Mouse (Mus musculus): ENCODE measurements around the gene H2-Ab1.

H2-Ab1 gene

DNA sequence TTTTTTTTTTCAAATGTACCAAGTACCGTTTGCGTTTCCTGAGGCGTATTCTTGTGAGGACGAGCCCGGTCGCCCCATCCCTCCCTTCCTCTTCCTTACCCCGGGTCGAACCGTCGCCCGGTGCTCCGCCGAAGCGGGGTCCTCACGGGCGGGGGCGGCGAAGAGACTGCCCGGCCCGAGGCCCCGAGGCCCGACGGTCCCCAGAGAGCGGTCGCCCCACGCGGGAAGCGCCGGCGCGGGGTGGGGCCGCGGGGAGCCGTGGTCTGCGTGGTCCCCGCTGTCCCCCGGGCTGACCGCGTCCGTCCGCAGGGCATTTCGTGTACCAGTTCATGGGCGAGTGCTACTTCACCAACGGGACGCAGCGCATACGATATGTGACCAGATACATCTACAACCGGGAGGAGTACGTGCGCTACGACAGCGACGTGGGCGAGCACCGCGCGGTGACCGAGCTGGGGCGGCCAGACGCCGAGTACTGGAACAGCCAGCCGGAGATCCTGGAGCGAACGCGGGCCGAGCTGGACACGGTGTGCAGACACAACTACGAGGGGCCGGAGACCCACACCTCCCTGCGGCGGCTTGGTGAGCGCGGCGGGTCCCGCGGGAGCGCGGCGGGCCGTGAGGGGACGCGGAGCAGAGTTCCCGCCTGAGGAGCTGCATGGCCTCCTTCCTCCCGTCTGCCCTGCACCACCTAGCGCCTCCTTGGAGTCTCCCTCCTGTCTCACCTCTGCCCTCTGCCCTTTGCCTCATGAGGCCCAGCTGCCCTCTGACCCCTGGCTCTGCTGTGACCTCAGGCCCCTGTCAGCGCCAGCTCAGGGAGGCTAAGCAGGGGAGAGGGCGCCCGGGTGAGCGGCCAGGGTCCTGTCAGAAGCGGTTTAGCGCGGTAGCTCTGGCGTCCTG, 7.2 kb downstream of the H2-Ab1 start:
- in situ Hi-C loops (cut with MboI; ENCODE audit: low pct_unique_long_range_greater_than_20kb in 1 of 2, low sequenced_read_pairs in 2 of 2, unreplicated experiment in 1 of 2), result loop anchor here in 1 of 2 experiments (5.0 kb wide), 1 partner anchor 88 kb away; the partner anchor contains the start of gene Btnl2

DNA sequence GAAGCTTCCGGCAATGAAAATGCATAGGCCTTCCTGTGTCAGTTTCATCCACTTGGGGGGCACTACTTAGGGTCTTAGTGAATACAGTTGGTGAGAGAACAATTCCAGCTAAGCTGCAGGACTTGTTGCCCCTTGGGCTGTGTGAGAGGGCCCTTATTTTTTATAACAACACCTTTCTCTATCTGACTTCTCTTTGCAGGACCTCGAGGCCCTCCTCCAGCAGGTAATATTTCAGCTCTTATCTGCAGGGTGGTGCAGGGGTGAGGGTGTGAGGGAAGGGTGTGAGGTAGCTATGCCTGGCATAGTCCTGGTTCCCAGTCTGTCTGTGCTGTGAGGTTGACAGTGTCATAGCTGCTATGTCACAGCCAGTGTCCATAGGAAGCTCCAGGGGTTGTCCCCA, 10.8 kb downstream of the H2-Ab1 start:
- in situ Hi-C loops (cut with MboI; ENCODE audit: low pct_unique_long_range_greater_than_20kb in 1 of 2, low sequenced_read_pairs in 2 of 2, unreplicated experiment in 1 of 2), result loop anchor here in 1 of 2 experiments (5.0 kb wide), 1 partner anchor 84 kb away; the partner anchor contains the start of gene Btnl2

DNA sequence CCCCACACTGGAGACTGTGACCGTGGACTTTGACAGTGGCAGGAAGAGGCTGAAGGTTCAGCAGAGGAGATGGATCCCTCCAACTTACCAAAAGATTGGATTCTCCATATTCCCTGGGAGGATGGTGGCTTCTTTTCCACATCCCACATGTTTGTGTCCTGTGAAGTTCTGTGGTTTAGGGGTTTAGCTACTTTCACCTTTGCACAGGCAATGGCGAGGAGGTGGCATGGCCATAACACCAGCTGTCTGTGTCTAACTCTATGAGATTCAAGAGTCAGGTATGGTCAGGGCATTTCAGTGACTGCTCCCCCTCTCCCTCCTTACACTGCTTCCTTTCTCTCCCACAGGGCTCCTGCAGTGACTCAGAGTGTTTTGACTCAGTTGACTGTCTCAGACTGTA, 11.3 kb downstream of the H2-Ab1 start:
- in situ Hi-C loops (cut with MboI; ENCODE audit: low pct_unique_long_range_greater_than_20kb in 1 of 2, low sequenced_read_pairs in 2 of 2, unreplicated experiment in 1 of 2), result loop anchor here in 1 of 2 experiments (5.0 kb wide), 1 partner anchor 84 kb away; the partner anchor contains the start of gene Btnl2

DNA sequence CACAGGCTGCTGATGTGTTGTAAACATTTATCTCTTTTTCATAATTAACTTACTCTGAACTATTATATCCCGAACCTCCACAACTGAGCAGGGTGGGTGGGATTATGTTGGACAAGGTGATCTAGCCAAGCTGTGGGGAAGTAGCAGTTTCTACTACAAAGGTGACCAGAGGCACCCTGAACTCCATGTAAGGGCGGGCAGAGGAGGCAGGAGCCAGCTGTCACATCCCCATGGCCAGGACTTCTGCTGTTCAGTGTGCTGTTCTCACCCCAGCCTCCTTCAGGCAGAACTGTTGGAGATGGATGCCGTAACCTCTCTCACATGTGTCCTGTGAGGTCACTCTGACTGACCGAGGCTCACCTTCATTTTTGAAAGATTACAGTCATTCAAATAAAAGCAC, 12.3 kb downstream of the H2-Ab1 start:
- in situ Hi-C loops (cut with MboI; ENCODE audit: low pct_unique_long_range_greater_than_20kb in 1 of 2, low sequenced_read_pairs in 2 of 2, unreplicated experiment in 1 of 2), result loop anchor here in 1 of 2 experiments (5.0 kb wide), 1 partner anchor 82 kb away; the partner anchor contains the start of gene Btnl2

DNA sequence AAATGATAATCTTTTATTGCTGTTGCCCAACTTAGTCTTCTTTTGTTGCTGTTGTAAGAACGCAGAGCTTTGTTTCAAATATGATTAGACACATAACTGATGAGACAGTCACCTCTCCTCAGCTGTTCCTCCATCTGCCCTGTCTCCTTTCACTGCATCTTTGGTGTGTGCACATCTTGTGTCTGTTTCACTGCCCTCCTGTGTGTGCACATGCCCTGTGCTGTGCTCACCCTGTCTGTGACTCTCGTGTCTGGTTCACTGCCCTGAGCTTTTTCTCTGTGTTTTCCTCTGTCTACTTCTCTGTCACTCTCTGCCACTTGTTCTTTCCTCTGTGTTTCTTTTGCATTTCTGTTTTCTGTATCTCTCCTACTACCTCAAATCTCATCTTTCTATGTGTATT, 12.7 kb downstream of the H2-Ab1 start:
- in situ Hi-C loops (cut with MboI; ENCODE audit: low pct_unique_long_range_greater_than_20kb in 1 of 2, low sequenced_read_pairs in 2 of 2, unreplicated experiment in 1 of 2), result no loop called here

DNA sequence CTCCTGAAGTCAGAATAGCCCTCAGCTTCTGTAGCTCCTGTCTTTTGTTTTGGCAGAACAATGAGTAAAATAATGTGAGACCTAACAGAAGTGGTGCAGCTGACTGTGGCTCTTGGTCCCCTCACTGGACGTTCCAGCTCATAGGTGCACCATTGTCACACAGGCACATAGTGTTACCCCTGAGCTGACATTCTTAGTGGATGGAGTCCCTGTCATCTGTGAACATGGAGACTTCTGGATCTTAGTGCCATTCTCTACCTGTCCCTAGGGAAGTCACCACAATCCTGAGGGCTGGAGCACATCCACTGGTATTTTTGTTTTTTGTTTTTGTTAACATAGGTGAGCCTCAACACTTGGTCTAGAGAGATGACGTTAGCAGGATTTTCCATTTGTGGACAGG, 13.5 kb downstream of the H2-Ab1 start:
- in situ Hi-C loops (cut with MboI; ENCODE audit: low pct_unique_long_range_greater_than_20kb in 1 of 2, low sequenced_read_pairs in 2 of 2, unreplicated experiment in 1 of 2), result no loop called here

DNA sequence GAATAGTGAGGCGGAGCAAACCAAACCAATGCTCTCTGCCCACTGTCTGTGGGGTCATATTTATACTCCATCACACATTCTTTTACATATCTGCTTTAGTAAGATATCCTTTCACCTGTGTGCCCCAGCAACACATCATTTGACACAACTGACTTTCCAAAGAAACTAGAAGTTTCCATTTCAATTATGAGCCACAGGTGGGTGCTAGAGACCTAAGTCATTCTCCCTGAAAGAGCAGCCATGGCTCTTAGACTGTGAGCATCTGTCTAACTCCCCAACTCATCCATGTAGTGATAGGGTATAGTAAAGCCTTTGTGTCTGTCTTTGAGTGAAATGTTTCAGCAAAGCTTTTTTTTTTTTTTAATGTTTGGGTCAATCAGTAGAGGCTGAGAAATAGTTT, 14.6 kb downstream of the H2-Ab1 start:
- in situ Hi-C loops (cut with MboI; ENCODE audit: low pct_unique_long_range_greater_than_20kb in 1 of 2, low sequenced_read_pairs in 2 of 2, unreplicated experiment in 1 of 2), result no loop called here

DNA sequence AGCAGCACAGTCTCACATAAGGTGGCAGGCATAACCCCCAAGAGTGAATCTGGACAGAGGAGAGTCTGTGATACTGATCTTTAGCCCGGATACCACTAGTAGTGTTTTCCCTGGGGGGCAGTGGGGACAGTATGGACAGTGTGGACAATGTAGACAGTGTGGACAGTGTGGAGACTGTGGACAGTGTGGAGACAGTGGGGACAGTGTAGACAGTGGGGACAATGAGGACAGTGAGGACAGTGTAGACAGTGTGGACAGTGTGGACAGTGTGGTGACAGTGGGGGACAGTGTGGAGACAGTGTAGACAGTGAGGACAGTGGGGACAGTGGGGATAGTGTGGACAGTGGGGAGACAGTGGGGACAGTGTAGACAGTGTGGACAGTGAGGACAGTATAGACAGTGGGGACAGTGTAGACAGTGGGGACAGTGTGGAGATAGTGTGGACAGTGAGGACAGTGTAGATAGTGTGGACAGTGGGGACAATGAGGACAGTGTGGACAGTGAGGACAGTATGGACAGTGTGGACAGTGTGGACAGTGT, 23.1 kb downstream of the H2-Ab1 start:
- in situ Hi-C loops (cut with MboI; ENCODE audit: low pct_unique_long_range_greater_than_20kb in 1 of 2, low sequenced_read_pairs in 2 of 2, unreplicated experiment in 1 of 2), result no loop called here

DNA sequence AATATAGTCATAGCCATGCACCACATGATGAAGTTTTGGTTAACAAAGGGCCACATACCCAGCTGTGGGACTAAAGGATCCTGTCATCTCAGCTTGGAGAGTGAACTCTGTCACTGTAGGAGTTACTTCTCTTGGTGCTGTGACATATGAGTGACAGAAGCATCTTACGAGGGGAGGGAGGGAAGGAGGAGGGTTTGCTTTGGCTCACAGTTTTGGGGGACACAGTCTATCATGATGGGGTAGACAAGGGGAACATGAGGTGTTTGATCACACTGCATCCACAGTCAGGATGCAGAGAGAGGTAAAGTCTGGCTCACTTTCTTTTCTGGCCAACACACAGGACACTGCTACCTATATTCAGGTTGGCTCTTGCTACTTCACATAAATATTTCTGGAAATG, 24.3 kb downstream of the H2-Ab1 start:
- in situ Hi-C loops (cut with MboI; ENCODE audit: low pct_unique_long_range_greater_than_20kb in 1 of 2, low sequenced_read_pairs in 2 of 2, unreplicated experiment in 1 of 2), result no loop called here

DNA sequence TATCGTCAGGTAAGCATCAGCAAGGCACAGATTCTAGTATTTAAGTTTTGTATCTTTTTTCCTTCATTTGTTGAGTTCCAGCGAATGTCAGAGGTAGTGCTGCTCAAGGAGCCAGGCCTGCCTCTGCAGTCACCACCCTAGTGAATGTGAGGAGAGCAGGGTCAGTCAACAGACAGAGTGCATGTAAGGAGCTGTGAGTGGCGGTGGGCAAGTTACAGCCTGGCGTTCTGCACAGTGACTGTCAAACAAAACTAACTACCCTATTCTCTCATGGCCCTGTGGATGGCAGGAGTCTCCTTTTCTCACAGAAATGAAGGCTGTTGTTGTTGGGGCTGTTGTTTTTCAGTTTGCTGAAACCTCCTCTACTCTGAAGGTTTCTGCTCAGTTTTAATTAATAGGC, 27.9 kb downstream of the H2-Ab1 start:
- in situ Hi-C loops (cut with MboI; ENCODE audit: low pct_unique_long_range_greater_than_20kb in 1 of 2, low sequenced_read_pairs in 2 of 2, unreplicated experiment in 1 of 2), result no loop called here

DNA sequence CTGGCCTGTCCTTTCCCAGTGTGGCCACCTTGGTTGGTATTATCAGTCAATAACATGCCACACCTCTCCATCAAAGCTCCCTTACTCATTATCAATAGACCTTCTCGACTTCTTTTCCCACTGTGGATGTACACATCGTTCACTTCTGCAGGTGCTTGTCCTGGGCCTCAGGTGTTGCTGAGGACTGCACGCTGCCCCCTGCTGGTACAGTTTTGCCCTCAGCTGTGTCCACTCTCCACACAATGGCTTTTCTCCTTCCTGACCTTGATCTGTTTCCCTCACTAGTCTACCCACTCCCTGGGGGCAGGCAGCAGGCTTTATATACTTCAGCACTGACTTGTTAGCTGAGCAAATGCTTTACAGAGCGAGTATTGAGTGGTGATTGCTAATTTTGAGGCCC, 28.4 kb downstream of the H2-Ab1 start:
- in situ Hi-C loops (cut with MboI; ENCODE audit: low pct_unique_long_range_greater_than_20kb in 1 of 2, low sequenced_read_pairs in 2 of 2, unreplicated experiment in 1 of 2), result no loop called here

DNA sequence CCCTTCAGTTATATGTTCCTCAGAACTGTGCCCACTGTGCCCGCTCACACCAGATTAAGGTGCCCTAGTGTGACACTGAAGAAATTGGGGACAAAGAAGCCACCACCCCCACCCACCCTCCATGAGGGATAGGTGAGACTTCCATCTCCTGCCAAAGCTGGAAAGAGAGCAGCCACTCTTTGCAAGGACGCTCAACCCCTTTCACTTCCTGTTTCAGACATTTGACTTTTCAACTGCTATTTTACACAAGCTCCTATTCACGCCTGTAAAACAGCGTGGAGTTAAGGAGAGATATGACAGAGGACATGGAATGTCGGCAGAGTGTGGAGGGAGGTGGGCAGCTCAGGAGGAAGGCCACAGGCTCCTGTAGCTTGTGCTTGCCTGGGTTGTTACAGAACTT, 29.0 kb downstream of the H2-Ab1 start:
- in situ Hi-C loops (cut with MboI; ENCODE audit: low pct_unique_long_range_greater_than_20kb in 1 of 2, low sequenced_read_pairs in 2 of 2, unreplicated experiment in 1 of 2), result no loop called here

DNA sequence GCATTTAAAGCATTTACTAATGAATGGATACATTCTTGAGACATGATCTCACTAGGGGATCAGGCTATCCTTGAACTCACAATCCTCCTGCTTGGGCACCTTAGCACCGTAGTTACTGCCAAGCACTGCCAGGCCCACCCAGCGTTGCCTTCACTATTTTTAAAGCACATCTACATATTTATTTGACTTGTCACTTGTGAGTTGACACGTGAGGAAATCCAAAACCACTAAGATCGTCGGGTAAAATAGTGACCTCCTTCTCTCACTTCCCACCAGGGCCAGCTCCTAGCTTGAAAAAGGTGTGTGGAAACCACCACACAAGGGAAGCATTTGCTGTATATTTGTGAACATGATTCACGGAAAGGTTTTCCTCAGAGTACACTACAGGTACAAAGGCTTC, 29.5 kb downstream of the H2-Ab1 start:
- in situ Hi-C loops (cut with MboI; ENCODE audit: low pct_unique_long_range_greater_than_20kb in 1 of 2, low sequenced_read_pairs in 2 of 2, unreplicated experiment in 1 of 2), result no loop called here

DNA sequence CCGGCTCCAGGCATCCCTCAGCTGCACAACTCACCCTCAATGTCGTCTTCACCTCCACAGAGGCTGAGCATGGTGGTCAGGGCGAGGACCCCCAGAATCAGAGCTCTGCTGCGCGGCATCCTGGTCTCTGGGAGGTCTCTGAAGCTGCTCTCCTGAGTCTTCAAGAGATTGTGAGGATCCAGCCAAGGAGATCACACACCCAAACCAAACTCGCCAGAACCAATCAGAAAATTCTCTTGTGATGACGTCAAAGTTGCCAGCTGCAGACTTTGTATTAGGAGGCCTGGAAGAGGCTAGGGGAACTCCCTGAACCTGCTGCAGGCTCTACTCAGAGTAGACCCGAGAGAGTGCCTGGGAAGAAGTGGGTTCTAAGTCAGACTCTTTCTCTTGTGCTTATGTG, 30.2 kb downstream of the H2-Ab1 start, which contains the start of gene H2-Aa:
TSS of gene H2-Aa (minus strand) at position 176 of the 400 bp plus-strand sequence.
- in situ Hi-C loops (cut with MboI; ENCODE audit: low pct_unique_long_range_greater_than_20kb in 1 of 2, low sequenced_read_pairs in 2 of 2, unreplicated experiment in 1 of 2), result no loop called here

DNA sequence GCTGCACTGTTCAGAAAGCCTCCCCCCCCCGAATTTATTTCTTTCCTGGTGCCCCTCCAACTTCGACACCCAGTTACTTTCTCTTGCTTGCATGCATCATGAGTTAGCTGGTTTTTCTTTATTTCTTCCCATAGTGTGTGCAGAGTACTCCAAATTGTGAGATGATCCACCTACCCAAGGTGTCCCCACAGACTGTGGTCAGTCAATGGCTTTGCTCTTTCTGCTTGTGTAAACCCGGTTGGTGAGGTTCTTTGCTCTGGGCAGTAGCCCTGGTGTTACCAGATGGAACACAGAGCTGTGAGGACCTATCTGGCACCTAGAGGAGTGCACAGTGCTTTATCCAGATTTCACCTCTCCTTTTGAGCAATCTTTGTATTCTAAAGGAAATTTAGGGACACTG, 30.6 kb downstream of the H2-Ab1 start:
- in situ Hi-C loops (cut with MboI; ENCODE audit: low pct_unique_long_range_greater_than_20kb in 1 of 2, low sequenced_read_pairs in 2 of 2, unreplicated experiment in 1 of 2), result no loop called here

DNA sequence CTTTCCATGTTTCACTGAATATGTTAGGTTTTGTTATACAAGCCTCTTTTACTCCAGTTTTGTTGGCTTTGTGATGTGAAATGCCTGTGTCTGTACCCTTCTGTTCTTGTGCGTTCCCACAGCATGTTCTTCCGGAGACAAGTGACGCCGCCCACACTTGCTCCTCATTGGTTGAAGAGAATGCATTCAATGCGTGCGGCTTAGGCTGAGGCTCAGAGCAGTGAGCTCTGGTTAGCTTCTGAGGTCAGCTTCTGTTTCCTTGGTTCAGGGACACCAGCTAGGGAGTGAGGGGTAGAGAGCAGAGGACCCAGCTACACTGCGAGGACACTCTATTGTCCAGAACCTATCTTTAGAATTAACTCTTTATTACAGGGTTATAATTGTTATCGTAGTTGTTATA, 34.1 kb downstream of the H2-Ab1 start:
- in situ Hi-C loops (cut with MboI; ENCODE audit: low pct_unique_long_range_greater_than_20kb in 1 of 2, low sequenced_read_pairs in 2 of 2, unreplicated experiment in 1 of 2), result no loop called here

DNA sequence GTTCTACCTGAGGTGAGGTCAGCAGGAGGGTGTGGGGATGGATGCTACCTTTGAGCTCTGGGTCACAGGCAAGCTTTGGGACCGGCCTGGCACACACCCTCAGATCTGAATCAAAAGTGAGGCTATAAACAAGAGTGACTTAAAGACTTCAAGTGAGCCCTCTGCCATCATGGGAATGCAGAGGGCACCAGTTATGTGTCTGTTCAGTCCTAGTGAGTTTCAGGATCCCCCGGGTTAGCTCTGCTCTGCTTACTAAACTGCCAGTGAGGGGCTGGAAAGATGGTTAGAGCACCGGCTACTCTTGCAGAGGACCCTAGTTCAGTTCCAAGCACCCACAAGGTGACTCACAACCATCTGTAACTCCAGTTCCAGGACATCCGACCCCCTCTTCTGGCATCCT, 35.1 kb downstream of the H2-Ab1 start:
- in situ Hi-C loops (cut with MboI; ENCODE audit: low pct_unique_long_range_greater_than_20kb in 1 of 2, low sequenced_read_pairs in 2 of 2, unreplicated experiment in 1 of 2), result no loop called here

DNA sequence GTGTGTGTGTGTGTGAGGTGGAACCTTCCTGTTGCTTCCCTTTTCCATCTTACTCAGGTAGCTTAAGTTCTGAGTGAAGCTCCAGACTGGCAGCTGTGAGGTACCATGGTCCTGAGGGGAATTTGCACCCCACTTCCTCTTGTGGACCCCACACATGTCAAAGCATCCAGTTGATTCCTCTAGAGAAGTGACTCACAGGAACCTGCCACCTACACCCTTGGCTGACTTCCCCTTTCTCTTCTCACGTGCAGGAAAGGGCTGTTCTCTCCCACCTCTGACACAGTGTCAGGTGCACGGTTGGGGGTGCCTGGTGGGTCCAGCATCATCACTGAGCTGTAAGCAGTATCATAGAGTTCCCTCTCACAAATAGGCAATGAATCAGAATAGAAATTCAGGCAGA, 36.0 kb downstream of the H2-Ab1 start:
- in situ Hi-C loops (cut with MboI; ENCODE audit: low pct_unique_long_range_greater_than_20kb in 1 of 2, low sequenced_read_pairs in 2 of 2, unreplicated experiment in 1 of 2), result no loop called here

DNA sequence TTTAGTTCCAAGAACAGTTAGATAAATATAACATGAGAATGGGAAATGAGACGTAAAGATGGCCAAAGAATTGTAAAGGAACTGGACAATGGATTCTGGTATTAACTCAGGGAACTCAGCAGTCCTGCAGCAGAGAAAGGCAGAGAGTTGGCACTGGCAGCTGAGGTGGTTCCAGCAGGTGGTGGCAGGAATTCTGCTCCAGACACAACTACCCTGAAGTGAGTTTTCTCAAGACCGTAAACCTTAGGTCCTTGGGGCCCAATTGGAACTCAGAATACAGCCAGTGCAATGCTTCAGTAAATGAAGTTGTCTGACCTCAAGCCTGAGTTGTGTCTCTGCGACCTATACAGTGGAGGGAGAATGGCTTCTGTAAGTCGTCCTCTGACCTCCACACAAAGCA, 36.8 kb downstream of the H2-Ab1 start:
- in situ Hi-C loops (cut with MboI; ENCODE audit: low pct_unique_long_range_greater_than_20kb in 1 of 2, low sequenced_read_pairs in 2 of 2, unreplicated experiment in 1 of 2), result no loop called here

DNA sequence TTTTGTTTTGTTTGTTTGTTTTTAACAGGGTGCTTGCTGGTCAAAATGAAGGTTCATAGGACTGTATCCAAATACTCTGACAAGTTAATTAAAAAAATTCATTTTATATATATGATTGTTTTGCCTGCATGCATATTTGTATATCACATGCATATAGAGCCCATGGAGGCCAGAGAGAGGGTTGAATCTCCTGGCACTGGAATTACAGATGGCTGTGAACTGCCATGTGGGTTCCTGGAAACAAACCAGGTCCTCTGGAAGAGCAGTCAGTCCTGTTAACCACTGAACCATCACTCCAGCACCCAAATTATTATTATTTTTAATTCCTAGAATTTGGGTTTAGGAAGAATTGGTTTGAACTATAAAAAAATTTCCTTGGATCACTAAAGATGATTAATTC, 37.8 kb downstream of the H2-Ab1 start:
- in situ Hi-C loops (cut with MboI; ENCODE audit: low pct_unique_long_range_greater_than_20kb in 1 of 2, low sequenced_read_pairs in 2 of 2, unreplicated experiment in 1 of 2), result no loop called here
